Mouse (Mus musculus): ENCODE measurements around the gene Wbp1.

DNA sequence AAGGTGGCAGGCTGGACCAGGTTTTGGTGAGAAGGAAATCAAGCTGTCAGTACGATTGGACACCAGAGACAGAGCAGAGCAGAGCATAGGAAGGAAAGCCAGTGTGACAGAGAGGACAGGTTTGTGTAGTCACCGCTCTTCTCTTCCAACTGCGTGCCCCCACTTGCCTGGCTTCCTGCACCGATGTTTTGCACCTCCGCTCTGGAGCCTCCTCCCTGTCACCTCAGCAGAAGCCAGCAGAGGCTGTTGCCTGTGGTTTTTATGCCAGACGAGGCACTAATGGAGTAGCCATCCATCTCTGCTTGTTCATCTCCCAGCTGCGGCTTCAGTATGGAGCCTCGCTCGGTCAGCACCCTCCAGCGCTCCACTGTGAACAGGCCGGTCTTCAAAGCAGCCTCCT lies 21.5 kb upstream of the Wbp1 start:
- TF ChIP-seq POLR2A (IDR thresholded peaks at IDR 0.05; ENCODE audit: borderline replicate concordance, insufficient read depth, low read length) (no peak), CTCF (IDR thresholded peaks at IDR 0.05; ENCODE audit: borderline replicate concordance, insufficient read depth, low read depth, low read length) (no peak)
